Comparison of ENCODE assay signal across 18 mouse cellular contexts in the genomic region with DNA sequence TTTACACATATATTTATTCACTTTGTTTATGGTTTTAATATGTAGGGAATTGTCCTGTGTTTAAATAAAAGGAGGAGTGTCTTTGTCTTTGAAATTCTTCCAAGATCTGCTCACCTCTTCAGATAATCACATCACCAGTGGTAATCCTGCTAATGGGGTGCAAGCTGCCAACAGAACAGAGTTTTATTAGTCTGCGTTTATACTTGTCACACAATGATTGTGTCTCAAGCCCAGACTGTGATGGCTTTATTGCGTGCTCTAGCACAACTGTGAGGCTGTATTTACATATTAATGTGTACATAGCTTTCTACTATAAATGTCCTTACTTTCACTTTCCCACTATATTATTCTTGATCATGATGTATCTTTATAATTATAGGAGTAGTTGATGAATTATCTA.
"Had no signal": no experiment of that assay in that cellular context is flagged by ENCODE, and none has a peak within 500 bp of the region (broad histone marks: within the 10 kb centered on the region; RNA-seq: fewer than 3 reads in every experiment).

No protein-coding gene starts in this region.

- H3K9ac ChIP-seq: liver, postnatal 0 days; lung, embryonic 15.5 days; midbrain, embryonic 13.5 days; midbrain, embryonic 15.5 days; neural tube, embryonic 13.5 days; stomach, embryonic 15.5 days had no signal

- H3K27ac ChIP-seq: lung, embryonic 15.5 days; macrophage; midbrain, embryonic 13.5 days; midbrain, embryonic 15.5 days; neural tube, embryonic 13.5 days; stomach, embryonic 15.5 days; stomach, postnatal 0 days had no signal

- H3K9me3 ChIP-seq: lung, embryonic 15.5 days; megakaryocyte, embryonic 14.5 days; midbrain, embryonic 13.5 days; midbrain, embryonic 15.5 days; neural tube, embryonic 13.5 days; stomach, embryonic 15.5 days had no signal

- ATAC-seq: liver, postnatal 0 days; lung, postnatal 0 days; midbrain, embryonic 13.5 days; midbrain, embryonic 15.5 days had no signal

- H3K36me3 ChIP-seq: lung, embryonic 15.5 days; midbrain, embryonic 13.5 days; midbrain, embryonic 15.5 days; neural tube, embryonic 13.5 days; stomach, embryonic 15.5 days had no signal

- DNase-seq: liver, postnatal 0 days; lung, adult 2 months; lung, postnatal 14 days; lung, postnatal 36 days; right cerebral cortex, postnatal 14 days; thymus, adult 2 months; thymus, postnatal 25 days; thymus, postnatal 4 days had no signal

- H3K27me3 ChIP-seq: lung, embryonic 15.5 days; megakaryocyte, embryonic 14.5 days; midbrain, embryonic 13.5 days; midbrain, embryonic 15.5 days; neural tube, embryonic 13.5 days; stomach, embryonic 15.5 days had no signal

- H3K4me2 ChIP-seq: lung, embryonic 15.5 days; midbrain, embryonic 11.5 days; midbrain, embryonic 13.5 days; midbrain, embryonic 15.5 days; neural tube, embryonic 13.5 days; stomach, embryonic 15.5 days had no signal

- H3K4me3 ChIP-seq: lung, embryonic 15.5 days; megakaryocyte, embryonic 14.5 days; midbrain, embryonic 13.5 days; midbrain, embryonic 15.5 days; neural tube, embryonic 13.5 days; stomach, embryonic 15.5 days had no signal

- H3K4me1 ChIP-seq: lung, embryonic 15.5 days; midbrain, embryonic 15.5 days; neural tube, embryonic 13.5 days; stomach, embryonic 15.5 days had no signal
